Mouse (Mus musculus): ENCODE results near the gene Gpx7.

Gpx7 gene

GRCm38 (mm10) chr4:108406861-108407401 is at the start of gene Gpx7:
Gpx7 (minus strand) TSS chr4:108406961.
- DNase-seq (ENCODE audit: low read depth, low spot score) = no peak

GRCm38 (mm10) chr4:108456028-108456427 is 49.3 kb upstream of the Gpx7 start:
- no peak for DNase-seq (ENCODE audit: low read depth, low spot score)

GRCm38 (mm10) chr4:108448091-108448490 is 41.3 kb upstream of the Gpx7 start:
- no peak for DNase-seq (ENCODE audit: low read depth, low spot score)

GRCm38 (mm10) chr4:108438082-108438840 is 31.5 kb upstream of the Gpx7 start:
- no peak for DNase-seq (ENCODE audit: low read depth, low spot score)

- DNase-seq (ENCODE audit: low read depth, low spot score) = no peak
Observed at GRCm38 (mm10) chr4:108436225-108436624, 29.5 kb upstream of the Gpx7 start.

GRCm38 (mm10) chr4:108435646-108436045 is 28.9 kb upstream of the Gpx7 start:
- DNase-seq (ENCODE audit: low read depth, low spot score) = no peak

- DNase-seq (ENCODE audit: low read depth, low spot score) = no peak
Observed at GRCm38 (mm10) chr4:108434781-108435180, 28.0 kb upstream of the Gpx7 start.

GRCm38 (mm10) chr4:108434221-108434620 is 27.5 kb upstream of the Gpx7 start:
- DNase-seq (ENCODE audit: low read depth, low spot score) = peak; percentile 10

- no peak for DNase-seq (ENCODE audit: low read depth, low spot score)
Observed at GRCm38 (mm10) chr4:108433341-108433740, 26.6 kb upstream of the Gpx7 start.

GRCm38 (mm10) chr4:108431561-108431936 is 24.8 kb upstream of the Gpx7 start:
- no peak for DNase-seq (ENCODE audit: low read depth, low spot score)

GRCm38 (mm10) chr4:108430656-108431560 is 24.1 kb upstream of the Gpx7 start:
- DNase-seq (ENCODE audit: low read depth, low spot score) = no peak

GRCm38 (mm10) chr4:108428341-108428721 is 21.6 kb upstream of the Gpx7 start:
- DNase-seq (ENCODE audit: low read depth, low spot score) = no peak

- DNase-seq (ENCODE audit: low read depth, low spot score) = no peak
Observed at GRCm38 (mm10) chr4:108427719-108428340, 21.1 kb upstream of the Gpx7 start.

- DNase-seq (ENCODE audit: low read depth, low spot score) = no peak
Observed at GRCm38 (mm10) chr4:108424587-108424986, 17.8 kb upstream of the Gpx7 start.

- no peak for DNase-seq (ENCODE audit: low read depth, low spot score)
Observed at GRCm38 (mm10) chr4:108407621-108408020, 860 bp upstream of the Gpx7 start.

GRCm38 (mm10) chr4:108406138-108406860 is 462 bp downstream of the Gpx7 start:
- peak; percentile 27 for DNase-seq (ENCODE audit: low read depth, low spot score)

GRCm38 (mm10) chr4:108405766-108406137 is 1.0 kb downstream of the Gpx7 start:
- DNase-seq (ENCODE audit: low read depth, low spot score) = no peak

GRCm38 (mm10) chr4:108403861-108404635 is 2.7 kb downstream of the Gpx7 start:
- DNase-seq (ENCODE audit: low read depth, low spot score) = no peak

GRCm38 (mm10) chr4:108400395-108400794 is 6.4 kb downstream of the Gpx7 start:
- DNase-seq (ENCODE audit: low read depth, low spot score) = no peak

- DNase-seq (ENCODE audit: low read depth, low spot score) = no peak
Observed at GRCm38 (mm10) chr4:108394236-108394635, 12.5 kb downstream of the Gpx7 start.

GRCm38 (mm10) chr4:108392558-108392957 is 14.2 kb downstream of the Gpx7 start:
- no peak for DNase-seq (ENCODE audit: low read depth, low spot score)
